Mouse (Mus musculus) skeletal muscle tissue, adult 2 months (tissue): ENCODE data around the gene Ankdd1b.

Experiments
- DNase-seq: peaks from one replicate; pipeline ENCODE4 v3.0.0-alpha.2; 2012; ENCODE audit warnings: low read depth, low spot score

The Ankdd1b gene

DNA sequence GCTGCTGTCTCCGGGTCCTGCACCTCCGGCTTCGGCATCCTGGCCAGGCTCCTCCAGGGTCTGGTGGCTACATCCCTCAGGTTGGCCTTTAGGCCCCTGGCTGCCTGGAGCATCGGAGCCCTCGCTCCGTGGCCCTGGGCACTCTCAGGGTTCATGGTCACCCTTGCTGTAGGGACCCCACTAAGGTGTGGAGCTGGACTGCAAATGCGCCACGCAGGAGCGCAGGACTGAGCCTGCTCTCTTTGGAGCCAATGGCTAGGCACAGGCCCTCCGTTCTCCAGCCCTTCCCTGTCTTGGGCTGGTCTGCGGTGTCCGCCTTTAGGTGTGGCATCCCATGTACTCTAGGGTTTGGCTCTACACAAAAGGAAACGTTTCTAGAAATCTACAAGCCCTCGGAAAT lies at the start of gene Ankdd1b:
Gene Ankdd1b (minus strand): TSS at position 242 of the 400 bp plus-strand sequence.
- no peak for DNase-seq

DNA sequence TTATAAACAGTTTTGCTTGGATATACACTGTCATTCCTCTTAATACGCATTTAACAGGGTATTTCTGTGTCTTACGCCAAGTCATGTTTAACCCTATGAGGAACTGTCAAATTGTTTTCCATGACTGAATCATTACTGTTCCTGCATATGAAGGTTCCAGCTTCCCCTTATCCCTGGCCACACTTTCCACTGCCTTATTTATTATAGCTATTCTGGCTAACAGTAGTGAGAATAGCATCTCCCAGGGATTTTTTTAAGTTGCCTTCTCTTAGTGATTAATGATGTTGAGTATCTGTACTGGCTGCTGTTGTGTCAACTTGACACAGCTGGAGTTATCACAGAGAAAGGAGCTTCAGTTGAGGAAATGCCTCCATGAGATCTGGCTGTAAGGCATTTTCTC lies 46.3 kb upstream of the Ankdd1b start:
- no peak for DNase-seq

DNA sequence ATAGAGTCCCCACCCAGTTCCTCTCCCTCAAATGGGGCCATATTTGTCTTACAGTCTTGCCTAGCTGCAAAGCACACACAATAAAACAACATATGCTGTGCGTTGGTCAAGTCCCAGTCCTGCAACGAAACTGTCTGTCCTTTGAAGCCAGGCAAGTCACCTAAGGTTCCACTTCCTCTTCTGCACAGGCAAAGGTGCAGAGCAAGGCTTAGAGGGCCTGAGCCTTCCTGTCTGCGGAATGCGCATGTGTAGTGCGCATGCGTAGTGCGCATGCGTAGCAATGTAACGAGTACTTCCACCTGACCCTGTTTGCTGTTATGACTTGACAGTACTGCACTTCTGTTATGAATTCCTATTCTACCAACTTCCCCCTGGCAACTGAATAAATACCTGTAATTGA lies 45.3 kb upstream of the Ankdd1b start:
- no peak for DNase-seq

DNA sequence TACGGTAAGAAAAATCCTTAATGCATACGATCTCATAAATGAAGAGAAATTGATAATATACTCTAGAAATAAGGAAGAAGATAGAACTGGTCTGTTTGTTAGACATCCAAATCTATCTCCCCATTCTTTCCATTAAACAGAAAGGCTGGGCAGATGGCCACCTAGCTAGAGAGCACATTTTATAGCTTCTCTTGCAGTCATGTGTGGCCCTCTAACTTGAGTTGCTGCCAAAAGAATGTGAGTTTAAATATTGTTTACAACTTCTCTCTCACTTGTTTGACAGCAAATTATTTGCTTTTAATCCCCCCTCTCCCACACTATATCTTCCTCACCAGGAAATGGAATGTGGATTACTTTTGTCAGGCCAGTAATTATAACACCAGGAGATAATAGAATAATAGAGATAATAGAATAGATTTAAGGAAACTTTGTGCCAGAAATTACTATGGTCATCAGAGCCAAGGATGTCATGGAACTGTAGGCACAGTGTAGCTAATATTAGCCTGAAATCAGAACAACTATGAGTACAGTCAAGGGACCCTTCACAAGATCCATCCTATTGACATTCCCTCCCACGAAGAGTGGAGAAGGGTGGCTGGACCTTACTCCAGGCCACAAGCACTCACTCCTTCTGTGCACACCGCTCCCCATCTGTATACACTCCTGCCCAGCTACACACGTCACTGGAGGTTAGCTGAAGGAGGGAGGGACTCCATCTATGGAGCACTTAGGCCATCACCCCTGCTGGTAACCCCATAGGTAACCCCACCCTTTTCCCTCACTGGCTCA lies 43.4 kb upstream of the Ankdd1b start:
- DNase-seq: no peak

DNA sequence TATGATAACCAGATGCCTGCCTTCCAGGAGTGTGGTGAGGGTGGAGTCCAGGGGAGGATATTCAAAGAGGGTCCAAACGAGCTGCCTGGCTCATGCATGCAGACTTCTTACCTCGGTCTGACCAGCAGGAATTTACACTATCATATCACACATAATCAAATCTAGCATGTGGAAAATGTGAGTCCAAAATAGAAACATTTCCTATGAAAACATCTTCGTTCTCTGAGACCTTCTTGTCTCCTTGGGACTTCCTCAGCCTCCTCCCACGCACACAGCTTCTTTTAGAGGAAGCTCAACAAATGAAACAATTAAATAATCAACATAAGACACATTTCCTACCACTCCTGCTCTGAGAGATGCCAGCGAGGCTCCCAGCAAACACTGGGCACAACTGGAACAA lies 40.9 kb upstream of the Ankdd1b start:
- DNase-seq: peak; percentile 29

DNA sequence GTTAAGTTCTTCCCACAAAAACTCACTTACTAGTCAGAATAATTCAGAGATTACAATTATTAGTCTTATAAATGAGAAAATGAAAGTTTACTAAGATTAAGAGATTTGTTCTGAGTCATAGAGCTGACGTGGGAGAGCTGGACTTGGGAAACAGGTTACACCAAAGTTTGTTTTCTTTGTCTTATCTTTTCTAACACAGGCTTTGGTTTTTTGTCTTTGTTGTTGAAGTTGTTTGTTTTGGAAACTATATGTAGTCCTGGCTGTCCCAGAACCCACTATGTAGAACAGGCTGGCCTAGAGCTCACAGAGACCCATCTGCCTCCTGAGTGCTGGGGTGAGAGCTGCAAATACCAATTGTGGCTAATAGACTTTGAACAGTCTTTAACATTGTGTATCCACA lies 40.3 kb upstream of the Ankdd1b start:
- no peak for DNase-seq

DNA sequence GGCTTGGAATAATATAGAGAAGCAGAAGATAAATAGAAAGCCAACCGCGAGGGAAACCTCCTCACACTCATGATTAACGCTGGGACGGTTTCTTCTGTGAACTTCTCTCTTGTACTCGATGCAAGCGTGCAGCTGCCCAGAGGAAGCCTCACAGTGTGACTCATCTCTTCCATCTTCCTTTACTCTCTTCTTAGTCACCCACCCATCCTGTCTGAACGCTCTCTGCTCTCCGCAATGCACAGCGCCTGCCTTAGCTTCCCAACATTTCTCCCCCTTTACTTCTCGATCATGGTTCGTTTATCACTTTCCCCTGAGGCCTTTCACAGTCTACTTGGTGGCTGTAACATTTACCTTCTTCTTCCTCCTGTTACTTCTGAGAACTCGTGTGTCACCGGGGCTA lies 39.6 kb upstream of the Ankdd1b start:
- DNase-seq: peak; percentile 65

DNA sequence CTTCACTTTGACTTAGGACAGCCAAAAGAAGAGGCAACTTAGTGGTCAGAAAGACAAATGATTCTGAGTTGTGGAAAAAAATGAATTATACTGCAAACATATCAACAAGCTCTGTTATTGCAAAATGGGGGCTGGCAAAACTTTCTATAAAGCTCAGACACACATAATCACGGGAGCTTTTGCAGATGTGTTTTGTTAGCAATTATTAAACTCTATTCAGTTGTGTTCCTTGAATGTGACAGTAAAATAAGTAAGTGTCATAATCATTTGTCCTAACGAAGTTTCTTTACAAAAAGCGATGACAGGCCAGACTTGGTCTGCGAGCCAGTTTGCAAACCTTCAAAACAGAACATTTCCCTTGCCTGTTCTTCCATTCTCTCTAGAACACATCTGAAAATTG lies 36.5 kb upstream of the Ankdd1b start:
- no peak for DNase-seq

DNA sequence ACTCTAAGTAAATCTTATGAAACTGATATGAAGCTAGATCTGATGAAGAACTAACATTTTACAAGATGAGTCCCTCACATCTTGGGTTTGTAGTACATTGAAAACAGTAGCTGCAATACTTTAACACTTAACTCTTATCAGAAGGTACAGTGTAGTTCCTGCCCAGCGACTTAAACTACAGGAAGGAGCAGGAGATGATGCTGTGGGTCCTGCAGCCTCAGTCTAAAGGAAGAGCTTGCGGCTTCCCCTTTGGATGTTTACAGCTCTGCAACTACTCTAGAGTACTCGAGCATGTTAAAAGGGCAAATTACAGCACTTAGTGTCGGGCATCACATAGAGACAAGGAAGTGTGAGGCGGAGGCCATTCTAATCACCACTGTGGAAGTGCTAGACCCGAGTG lies 35.3 kb upstream of the Ankdd1b start:
- DNase-seq: no peak

DNA sequence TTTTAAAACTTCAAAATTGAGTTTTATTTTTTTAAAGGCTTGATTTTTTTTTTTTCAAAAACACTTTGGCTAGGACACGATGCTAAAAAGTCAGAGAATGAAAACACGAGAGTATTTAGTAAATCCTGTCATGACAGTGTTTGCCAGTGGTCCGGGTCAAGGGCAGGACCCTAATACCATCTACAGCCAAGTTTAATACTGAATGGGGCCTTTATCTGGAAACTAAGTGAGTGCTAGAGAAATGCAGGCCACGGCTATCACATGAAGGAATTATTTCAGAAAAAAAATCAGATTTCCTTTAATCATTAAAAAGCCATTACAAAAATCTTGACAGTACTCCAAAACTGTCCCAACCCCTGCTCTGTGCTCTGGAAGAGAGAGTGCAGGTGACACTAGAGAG lies 34.7 kb upstream of the Ankdd1b start:
- no peak for DNase-seq

DNA sequence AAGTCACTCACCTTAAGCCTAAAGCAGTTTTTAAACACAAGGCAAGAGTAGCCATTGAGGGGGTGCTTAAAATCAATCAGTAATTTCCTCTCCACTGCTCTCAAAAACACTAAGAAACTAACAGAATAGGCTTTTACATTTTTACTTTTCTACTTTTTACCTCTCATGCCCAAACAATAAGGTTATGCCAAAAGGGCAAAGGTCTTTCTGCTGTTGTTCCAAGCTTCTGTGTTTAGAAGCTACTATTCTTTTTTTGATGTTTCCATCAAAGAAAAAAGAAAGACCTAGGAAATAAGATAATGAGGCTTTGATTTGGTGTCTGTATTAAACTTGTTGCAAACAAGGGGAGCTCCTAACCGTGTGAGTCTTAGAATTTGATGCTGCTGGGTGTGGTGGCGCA lies 28.9 kb upstream of the Ankdd1b start:
- no peak for DNase-seq

DNA sequence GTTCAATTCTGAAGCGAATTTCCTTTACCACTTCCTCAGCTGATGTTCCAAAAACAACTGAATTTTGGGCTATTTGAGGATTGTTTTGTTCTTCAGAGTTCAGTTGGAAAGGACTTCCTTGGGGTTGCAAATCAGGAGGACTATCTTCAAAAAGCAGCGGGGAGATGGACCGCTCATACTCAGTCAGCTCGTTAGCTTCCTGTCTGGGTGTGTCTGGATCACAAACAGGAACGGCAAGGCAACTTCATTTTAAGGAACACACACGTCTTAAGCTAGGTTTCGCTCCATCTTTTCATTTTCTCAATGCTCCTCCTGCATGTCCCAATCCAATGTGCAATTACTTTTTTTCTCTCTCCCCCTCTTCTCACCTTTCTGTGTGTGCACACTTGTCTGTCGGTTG lies 25.6 kb upstream of the Ankdd1b start:
- DNase-seq: no peak

DNA sequence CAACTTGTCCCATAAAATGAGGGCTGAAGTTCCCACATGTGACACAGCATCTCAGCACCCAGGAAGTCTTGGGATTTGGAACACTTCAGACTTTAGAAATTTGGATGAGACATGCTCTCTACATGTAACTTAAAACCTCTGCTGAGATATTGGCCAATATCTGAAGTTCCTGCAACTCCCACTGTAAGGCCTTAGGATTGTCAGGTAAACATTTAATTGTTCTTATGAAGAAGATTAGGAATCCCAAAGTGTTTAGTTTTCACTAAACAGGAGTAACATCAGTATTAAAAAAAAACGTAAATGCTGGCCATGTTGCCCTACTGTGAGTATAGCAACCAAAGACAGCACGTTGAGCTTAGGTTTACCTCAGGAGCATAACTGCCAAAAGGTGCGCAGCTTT lies 19.4 kb upstream of the Ankdd1b start, which contains the start of gene Gm17622:
Gene Gm17622 (plus strand): TSS at position 301 of the 400 bp plus-strand sequence.
- no peak for DNase-seq

DNA sequence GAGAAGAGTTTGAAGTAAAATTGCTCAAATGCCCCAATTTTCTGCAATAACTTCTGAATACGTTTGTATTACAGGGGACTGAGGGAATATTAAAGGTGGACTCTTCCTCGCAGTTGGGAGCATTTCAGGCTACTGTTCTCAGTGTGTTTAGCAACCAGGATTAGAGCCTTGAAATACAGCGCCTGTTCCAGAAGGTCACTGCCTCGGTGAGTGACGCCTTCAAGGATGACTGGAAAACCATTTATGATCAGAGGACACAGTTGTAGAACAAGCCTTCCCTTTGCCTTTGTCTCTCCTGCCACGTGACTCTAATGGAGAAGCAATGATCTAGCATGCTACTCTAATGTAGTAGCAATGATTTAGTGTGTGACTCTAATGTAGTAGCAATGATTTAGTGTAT lies 17.0 kb upstream of the Ankdd1b start:
- no peak for DNase-seq

DNA sequence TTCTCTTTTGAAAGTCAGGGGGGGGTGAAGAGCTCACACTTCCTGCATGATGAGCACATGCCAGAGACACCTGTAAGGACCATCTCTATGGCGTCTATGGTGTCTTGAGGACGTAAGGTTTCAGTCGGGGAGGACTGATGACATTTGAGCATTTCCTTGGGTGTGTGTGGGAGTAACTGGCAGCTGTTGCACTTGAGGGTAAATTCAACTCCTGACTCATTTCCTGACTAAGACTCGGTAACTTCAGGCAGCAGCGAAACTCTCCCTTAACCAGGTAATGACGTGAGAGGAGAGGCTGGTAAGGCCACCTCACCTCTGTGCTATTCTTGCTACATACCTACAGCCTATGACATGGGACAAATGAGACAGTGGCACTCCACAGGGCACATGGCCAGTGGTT lies 16.2 kb upstream of the Ankdd1b start:
- DNase-seq: no peak

DNA sequence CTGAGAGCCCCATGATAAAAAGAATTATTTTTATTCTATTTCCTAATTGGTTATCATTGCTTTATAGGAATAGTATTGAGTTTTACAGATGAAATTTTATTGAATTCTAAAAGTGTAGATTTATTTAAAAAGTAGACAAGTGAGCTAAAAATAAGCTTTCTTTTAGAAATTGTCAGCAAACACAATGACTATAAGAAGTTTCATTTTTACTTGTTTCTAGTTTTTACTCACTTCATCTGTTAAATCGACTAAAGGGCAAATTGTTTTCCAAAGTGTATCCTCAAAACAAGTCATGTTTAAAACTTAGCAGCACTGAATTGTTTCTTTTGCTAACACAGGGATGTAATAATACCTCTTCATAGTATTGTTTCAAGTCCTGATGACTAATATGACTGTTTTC lies 8.0 kb upstream of the Ankdd1b start:
- DNase-seq: no peak

DNA sequence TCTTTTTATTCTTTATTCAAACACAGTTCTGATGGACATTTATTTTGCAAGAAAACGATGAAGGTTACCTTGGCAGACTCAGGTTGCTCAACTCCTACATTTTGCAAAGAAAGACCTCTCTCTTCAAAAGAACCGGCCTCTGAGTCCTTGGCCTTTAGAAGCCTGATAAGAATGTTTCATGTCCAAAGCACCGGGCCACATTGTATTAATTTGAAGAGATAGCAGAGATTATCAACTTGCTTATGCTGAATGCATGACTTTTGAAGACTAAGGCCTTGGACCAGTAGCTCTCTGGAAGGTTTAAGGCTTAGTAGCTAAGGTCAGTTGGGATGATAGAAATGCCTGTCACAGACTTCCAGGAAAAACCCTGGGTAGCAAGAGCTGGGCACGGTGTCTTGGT lies 6.2 kb upstream of the Ankdd1b start:
- DNase-seq: no peak

DNA sequence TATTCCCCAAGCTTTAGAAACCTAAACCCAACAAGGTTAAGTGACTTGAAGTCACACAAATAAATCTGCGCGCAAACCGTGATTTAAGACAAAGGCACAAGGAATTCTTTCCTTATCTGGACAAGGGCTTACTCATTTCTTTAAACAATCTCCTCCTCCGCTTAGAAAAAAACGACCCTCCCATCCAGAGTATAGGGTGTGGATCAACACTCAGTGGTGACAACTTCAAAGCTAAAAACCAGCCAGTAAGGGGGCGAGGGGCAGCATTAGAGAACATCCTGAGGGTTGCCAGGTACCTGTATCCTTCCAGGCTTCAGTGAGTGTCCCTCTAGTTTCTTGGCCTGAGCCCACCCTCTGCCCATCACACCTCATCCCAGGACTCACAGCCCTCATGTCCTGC lies 442 bp downstream of the Ankdd1b start:
- no peak for DNase-seq

DNA sequence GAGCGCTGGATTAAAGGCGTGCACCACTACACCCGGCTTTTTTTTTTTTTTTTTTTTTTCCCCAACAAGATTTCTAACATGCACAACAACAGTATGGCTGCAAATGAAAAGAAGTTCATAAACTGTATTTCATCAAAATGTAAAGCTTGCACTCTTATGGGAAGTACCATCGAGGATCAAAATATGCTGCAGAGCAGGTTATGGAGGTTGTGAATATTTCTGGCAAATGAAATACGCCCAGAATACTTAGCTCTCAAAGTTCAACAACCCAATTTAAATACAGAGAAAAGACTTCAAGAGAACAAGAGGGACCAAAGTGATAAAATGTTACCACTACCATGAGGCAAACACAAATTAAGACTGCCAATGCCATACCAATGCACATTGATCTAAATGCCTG lies 2.3 kb downstream of the Ankdd1b start:
- DNase-seq: no peak

DNA sequence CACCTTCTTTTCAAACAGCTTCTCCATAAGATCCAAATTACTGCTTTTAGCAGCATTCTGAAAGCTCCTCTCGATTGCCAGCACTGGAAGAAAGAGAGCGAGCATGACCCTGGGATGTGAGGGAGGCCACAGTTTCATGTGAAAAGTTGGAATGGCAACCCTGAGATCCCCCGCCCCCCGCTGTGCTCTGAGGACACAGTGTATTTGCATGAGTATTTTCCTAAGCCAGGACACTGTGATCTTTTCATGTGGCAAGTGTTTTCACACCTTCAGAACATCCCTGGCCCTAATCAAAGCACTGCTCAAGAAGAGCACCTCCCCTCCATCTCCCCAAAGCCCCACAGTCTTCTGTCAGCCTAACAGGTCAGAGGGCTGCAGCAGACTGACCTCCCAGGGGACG lies 5.7 kb downstream of the Ankdd1b start:
- DNase-seq: no peak

DNA sequence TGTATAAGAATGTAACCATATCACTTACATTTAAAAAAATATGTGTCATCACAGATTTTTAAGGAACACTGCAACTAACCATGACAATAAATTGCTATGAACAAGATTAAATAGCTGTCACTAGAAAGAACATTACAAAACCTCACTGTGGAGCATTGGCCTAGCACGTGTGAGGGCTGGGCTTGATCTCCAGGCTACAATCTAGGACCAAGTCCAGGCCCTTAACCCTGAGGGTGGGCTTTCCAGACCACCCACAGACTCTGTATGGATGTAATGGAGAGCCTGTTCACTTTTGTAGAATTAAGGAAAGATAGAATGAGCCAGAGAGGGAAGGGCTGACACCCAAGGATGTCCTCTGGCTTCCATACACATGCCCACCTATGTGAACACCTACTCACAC lies 8.4 kb downstream of the Ankdd1b start:
- no peak for DNase-seq

DNA sequence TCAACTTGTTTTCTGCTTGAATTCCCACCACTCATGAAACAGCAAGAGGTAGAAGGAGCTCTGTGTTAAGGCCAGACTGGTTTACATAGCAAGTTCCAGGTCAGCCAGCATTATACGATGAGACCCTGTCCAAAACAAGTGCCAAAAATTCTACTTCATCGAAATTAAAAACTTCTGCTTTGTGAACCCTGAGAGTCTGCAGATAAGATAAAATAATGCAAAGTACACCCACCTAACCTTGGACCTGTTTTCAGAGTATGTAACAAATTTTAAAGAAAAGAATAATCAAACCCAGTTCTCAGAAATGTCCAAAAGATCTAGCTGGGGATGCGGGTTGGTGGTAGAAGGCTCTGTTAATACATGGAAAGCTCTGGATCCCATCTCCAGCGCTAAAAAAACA lies 12.4 kb downstream of the Ankdd1b start:
- DNase-seq: no peak

DNA sequence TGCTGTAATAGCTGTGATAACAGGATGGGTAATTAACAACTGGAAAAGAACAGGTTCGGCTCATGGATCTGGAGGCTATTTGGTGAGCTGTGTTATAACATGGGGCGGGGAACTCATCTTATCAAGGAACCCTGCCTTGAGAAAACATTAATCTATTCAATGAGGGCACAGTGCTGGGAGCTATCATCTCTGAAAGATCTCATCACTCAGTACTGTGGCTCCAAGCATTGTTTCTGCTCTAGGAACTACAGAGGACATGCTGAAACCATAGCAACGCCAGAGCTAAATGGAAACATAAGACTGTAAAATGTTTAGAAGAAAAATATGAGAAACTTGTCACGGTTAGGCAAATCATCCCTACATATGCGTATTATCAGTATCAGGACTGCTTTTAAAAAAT lies 13.0 kb downstream of the Ankdd1b start:
- DNase-seq: no peak

DNA sequence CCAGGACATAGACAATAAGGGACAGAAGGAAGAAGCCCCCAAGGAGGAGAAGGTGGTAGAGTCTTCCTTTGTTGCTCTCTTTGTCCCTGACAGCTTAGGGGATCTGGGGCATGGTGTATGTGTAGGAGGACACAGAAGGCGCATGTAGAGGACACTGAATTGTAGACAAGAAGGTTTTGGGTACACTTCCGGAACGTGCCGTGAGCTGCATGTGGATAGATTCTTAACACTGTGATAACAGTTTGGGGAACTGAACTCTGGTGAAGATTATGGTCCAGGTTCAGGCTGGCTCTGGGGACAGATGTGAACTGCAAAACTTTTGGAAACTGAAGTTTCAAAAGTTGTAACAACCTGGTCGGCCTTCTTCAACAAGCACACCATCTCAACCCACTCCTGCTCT lies 13.4 kb downstream of the Ankdd1b start:
- DNase-seq: no peak
